Mouse (Mus musculus) cerebellum, adult 2 months (tissue): ENCODE results near the gene Sprr2a3.
"Not testable (repeated sequence)": the region's sequence is repeated elsewhere in the genome, so short reads cannot be mapped to it uniquely, and the experiment has no call there.

Experiments used
- CTCF ChIP-seq: fragments of 200-500 bp; IDR thresholded peaks from 2 replicates; pipeline ENCODE4 v1.5.1; 2011; ENCODE audit warnings: low read depth, mild to moderate bottlenecking, control low read depth, low read length, moderate library complexity, borderline replicate concordance; ENCODE audit not compliant: insufficient read depth
- POLR2A ChIP-seq: fragments of 200-500 bp; IDR thresholded peaks from 2 replicates; pipeline ENCODE4 v1.6.1; 2011; ENCODE audit warnings: low read length, control low read depth, borderline replicate concordance; ENCODE audit not compliant: insufficient read depth

DNA sequence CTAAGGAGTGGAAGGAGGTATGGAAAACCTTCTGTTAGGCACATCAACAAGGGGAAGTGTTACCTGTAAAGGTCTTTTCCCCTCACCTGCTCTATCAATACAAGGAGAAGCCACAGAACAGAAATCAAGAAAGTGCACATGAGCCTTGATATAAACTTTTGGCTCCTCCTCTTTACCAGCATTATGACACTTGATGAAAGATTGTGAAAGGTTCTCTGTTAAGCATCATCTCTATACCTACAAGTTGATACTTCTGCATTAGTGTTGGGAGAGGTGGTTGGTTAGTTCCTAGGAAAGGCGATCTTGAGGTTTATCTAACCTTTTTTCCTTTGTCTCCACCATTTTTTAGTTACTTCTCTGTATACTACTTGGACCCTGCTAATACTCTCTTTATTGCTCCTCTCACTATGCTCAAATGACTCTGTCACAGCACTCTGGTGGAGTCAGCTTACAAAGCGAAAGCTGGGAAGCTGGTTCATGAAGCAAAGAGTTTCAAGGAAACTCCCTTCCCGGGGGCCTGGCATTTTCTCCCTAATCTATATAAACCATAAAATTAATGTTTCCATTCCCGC is 13.7 kb upstream of the Sprr2a3 start:
- TF ChIP-seq CTCF, POLR2A: not testable (repeated sequence)
